Mouse (Mus musculus): ENCODE results near the gene Btbd35f25.
"Not testable (repeated sequence)": the region's sequence is repeated elsewhere in the genome, so short reads cannot be mapped to it uniquely, and the experiment has no call there.

Btbd35f25 gene

GRCm38 (mm10) chrX:31717056-31717455, at the start of gene Btbd35f25:
Gene Btbd35f25, minus strand, starts transcription at chrX:31717156.
- DNase-seq (ENCODE audit: low spot score in 2 of 2), result not testable (repeated sequence)

DNA sequence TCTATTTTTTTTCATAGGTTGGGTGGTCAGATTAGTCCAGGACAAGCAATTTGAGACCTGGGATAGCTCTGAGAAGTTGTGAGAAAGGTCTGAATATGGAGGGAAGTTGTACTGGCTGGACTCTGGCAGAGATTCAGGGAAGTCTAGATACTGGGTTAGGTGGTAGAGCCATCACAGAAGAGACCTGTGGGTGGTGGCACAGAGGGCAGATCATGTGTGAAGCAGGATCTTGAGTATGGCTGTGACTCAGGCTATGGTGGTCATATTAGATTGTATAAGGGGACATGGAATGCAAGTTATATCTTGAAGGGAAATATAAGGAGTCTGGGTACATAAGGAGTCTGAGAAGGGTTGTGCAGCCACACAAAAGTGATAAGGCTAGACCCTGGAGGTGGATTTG, 49.3 kb upstream of the Btbd35f25 start:
- no peak for DNase-seq (ENCODE audit: low spot score in 2 of 2)

- DNase-seq (ENCODE audit: low spot score in 2 of 2), result no peak
Observed at GRCm38 (mm10) chrX:31764001-31764400, 47.0 kb upstream of the Btbd35f25 start.

- DNase-seq (ENCODE audit: low spot score in 2 of 2), result no peak
Observed at GRCm38 (mm10) chrX:31745079-31745478, 28.1 kb upstream of the Btbd35f25 start.

DNA sequence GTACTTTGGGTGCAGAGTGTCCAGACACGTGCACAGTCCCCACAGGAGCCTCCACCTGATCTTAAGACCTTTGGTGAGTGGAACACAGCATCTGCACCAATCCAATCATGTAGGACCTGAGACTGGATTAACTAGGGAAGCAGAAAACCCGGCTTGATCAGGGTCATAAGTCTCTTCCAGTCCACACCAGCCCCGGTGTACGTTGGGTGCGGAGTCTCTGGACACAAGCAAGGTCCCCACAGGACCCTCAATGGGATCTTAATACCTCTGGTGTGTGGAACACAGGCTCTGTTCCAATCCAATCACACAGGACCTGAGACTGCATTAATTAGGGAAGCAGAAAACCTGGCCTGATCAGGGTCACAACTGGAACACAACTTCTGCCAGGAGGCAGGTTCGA, 20.0 kb upstream of the Btbd35f25 start:
- no peak for DNase-seq (ENCODE audit: low spot score in 2 of 2)

Measured in spleen, postnatal 14 days (tissue).